Mouse (Mus musculus) left cerebral cortex, adult 18-20 months (tissue): ENCODE data around the gene Ddo. TPM values are rescaled to one million over a fixed set of nuclear protein-coding genes. Genes with fewer than 3 reads are reported as not detected.

ENCODE experiments used
- DNase-seq, 2 experiments: peaks; one replicate each; pipeline ENCODE4 v3.0.0; 2021 to 2022; ENCODE audit warnings: low spot score in 2 of 2, mixed read lengths in 1 of 2
- total RNA-seq, 2 experiments: library from RNA; stranded (reverse); gene quantifications; 2 replicates each; pipeline ENCODE4 v1.2.3; 2021

The Ddo gene
- total RNA-seq, 2 experiments from 2014 or later, result 12.4 to 13.9 TPM

GRCm38 (mm10) chr10:40649634-40650033 is 19.8 kb downstream of the Ddo start:
- no peak for DNase-seq

GRCm38 (mm10) chr10:40651676-40652075 is 21.9 kb downstream of the Ddo start:
- DNase-seq, result no peak

GRCm38 (mm10) chr10:40665270-40665669 is 35.5 kb downstream of the Ddo start:
- DNase-seq, result no peak

- no peak for DNase-seq
Observed at GRCm38 (mm10) chr10:40666943-40667342, 37.1 kb downstream of the Ddo start.

GRCm38 (mm10) chr10:40668640-40669039 is 38.8 kb downstream of the Ddo start:
- DNase-seq, result no peak

GRCm38 (mm10) chr10:40672587-40673296 is 42.9 kb downstream of the Ddo start:
- no peak for DNase-seq

- DNase-seq, result no peak
Observed at GRCm38 (mm10) chr10:40673297-40673665, 43.5 kb downstream of the Ddo start.

- no peak for DNase-seq
Observed at GRCm38 (mm10) chr10:40674151-40674550, 44.3 kb downstream of the Ddo start.

GRCm38 (mm10) chr10:40675921-40676320 is 46.1 kb downstream of the Ddo start:
- no peak for DNase-seq

GRCm38 (mm10) chr10:40678477-40678876 is 48.7 kb downstream of the Ddo start:
- DNase-seq, result no peak

GRCm38 (mm10) chr10:40682470-40682869 is 52.7 kb downstream of the Ddo start:
- peak; percentile 54 to 74 for DNase-seq

GRCm38 (mm10) chr10:40683092-40683867 is 53.5 kb downstream of the Ddo start, which contains the start of gene Mettl24:
TSS of gene Mettl24 (plus strand) at chr10:40683282.
- peak; percentile 60 to 65 for DNase-seq

- DNase-seq, result no peak
Observed at GRCm38 (mm10) chr10:40683868-40684253, 54.0 kb downstream of the Ddo start.

GRCm38 (mm10) chr10:40684326-40684725 is 54.5 kb downstream of the Ddo start:
- DNase-seq, result peak; percentile 55 to 70

- no peak for DNase-seq
Observed at GRCm38 (mm10) chr10:40685641-40686040, 55.8 kb downstream of the Ddo start.

- DNase-seq, result no peak
Observed at GRCm38 (mm10) chr10:40686976-40687375, 57.2 kb downstream of the Ddo start.

- DNase-seq, result no peak
Observed at GRCm38 (mm10) chr10:40687407-40687806, 57.6 kb downstream of the Ddo start.

- peak; percentile 72 to 82 for DNase-seq
Observed at GRCm38 (mm10) chr10:40688266-40688665, 58.5 kb downstream of the Ddo start.

GRCm38 (mm10) chr10:40688873-40689272 is 59.1 kb downstream of the Ddo start:
- peak in 1 of 2 experiments; percentile 1 for DNase-seq

GRCm38 (mm10) chr10:40698652-40699051 is 68.8 kb downstream of the Ddo start:
- DNase-seq, result peak in 1 of 2 experiments; percentile 0

GRCm38 (mm10) chr10:40711127-40711526 is 81.3 kb downstream of the Ddo start:
- no peak for DNase-seq

- no peak for DNase-seq
Observed at GRCm38 (mm10) chr10:40713018-40713608, 83.3 kb downstream of the Ddo start.
